In genomic region chr4:151861806-151862739, GRCm38 (mm10) we compare ENCODE assay signal across 8 mouse cellular contexts. TPM values are rescaled to one million over a fixed set of nuclear protein-coding genes. Genes with fewer than 3 reads are reported as not detected.
DNase-seq lines count a peak whose midpoint lies in the region; ATAC-seq and TF ChIP-seq lines count a peak whose summit lies in the region.

Gene Camta1 (minus strand): TSS chr4:151861876.

- peaks cover 0 to 16% of the 10 kb centered on the region in 2 experiments for H3K36me3 ChIP-seq in CH12.LX (replicated peaks in 1 of 2; ENCODE audit: control insufficient read depth in 1 of 2, insufficient read depth in 1 of 2, low read length in 1 of 2)
- H3K36me3 ChIP-seq in forebrain, embryonic 11.5 days (ENCODE audit: control insufficient read depth, insufficient read depth, low read length) = no peaks in the 10 kb centered on the region
- no peaks in the 10 kb centered on the region for H3K36me3 ChIP-seq in heart, embryonic 16.5 days (ENCODE audit: control insufficient read depth, insufficient read depth)
- H3K36me3 ChIP-seq in liver, embryonic 15.5 days (replicated peaks) = peaks cover 4% of the 10 kb centered on the region; the same call in 1 of the 2 replicates
- H3K36me3 ChIP-seq in neural tube, embryonic 12.5 days = no peaks in the 10 kb centered on the region

- no peaks in the 10 kb centered on the region for H3K9me3 ChIP-seq in CH12.LX (replicated peaks; ENCODE audit: low read length)
- no peaks in the 10 kb centered on the region for H3K9me3 ChIP-seq in forebrain, embryonic 11.5 days (ENCODE audit: control insufficient read depth, low read length)
- no peaks in the 10 kb centered on the region for H3K9me3 ChIP-seq in heart, embryonic 16.5 days (replicated peaks; ENCODE audit: control insufficient read depth, low read length)
- H3K9me3 ChIP-seq in liver, embryonic 15.5 days (replicated peaks) = no peaks in the 10 kb centered on the region
- H3K9me3 ChIP-seq in neural tube, embryonic 12.5 days = no peaks in the 10 kb centered on the region

- H3K79me2 ChIP-seq in CH12.LX (replicated peaks; ENCODE audit: control insufficient read depth, extremely low read depth, insufficient read depth, poor library complexity, severe bottlenecking) = peaks cover 2% of the 10 kb centered on the region

- peak; percentile 73 for TF ChIP-seq POLR2A in CH12.LX (IDR thresholded peaks at IDR 0.05; ENCODE audit: low read depth, low read length)

- no peak for TF ChIP-seq EP300 in CH12.LX (IDR thresholded peaks at IDR 0.05; ENCODE audit: low read length)

- under 1% methylated on average over 75 of the region's 85 CpGs for WGBS in forebrain, embryonic 11.5 days
- under 1% methylated on average over 81 of the region's 85 CpGs for WGBS in heart, embryonic 16.5 days
- WGBS in liver, embryonic 15.5 days (ENCODE audit: insufficient replicate concordance) = under 1% methylated on average over 85 of the region's 85 CpGs
- WGBS in neural tube, embryonic 12.5 days = under 1% methylated on average over 85 of the region's 85 CpGs

- H3K4me3 ChIP-seq in CH12.LX (replicated peaks in 1 of 3; ENCODE audit: low read depth in 2 of 3, low read length in 2 of 3, poor library complexity in 1 of 3) = peak within 1 kb of the TSS; percentile 55 to 98 (median 72)
- peak within 1 kb of the TSS; percentile 94 for H3K4me3 ChIP-seq in forebrain, embryonic 11.5 days (ENCODE audit: low read depth, low read length)
- peak within 1 kb of the TSS; percentile 87 for H3K4me3 ChIP-seq in heart, embryonic 16.5 days (ENCODE audit: low read length)
- H3K4me3 ChIP-seq in liver, embryonic 15.5 days (replicated peaks) = peak within 1 kb of the TSS; percentile 79
- peak within 1 kb of the TSS; percentile 88 for H3K4me3 ChIP-seq in neural tube, embryonic 12.5 days

- H3K9ac ChIP-seq in CH12.LX (ENCODE audit: insufficient read depth, low read depth) = peak within 1 kb of the TSS; percentile 84
- peak within 1 kb of the TSS; percentile 74 for H3K9ac ChIP-seq in forebrain, embryonic 11.5 days (ENCODE audit: low read length)
- H3K9ac ChIP-seq in heart, embryonic 16.5 days (ENCODE audit: low read length) = peak within 1 kb of the TSS; percentile 91
- peak within 1 kb of the TSS; percentile 82 for H3K9ac ChIP-seq in liver, embryonic 15.5 days
- H3K9ac ChIP-seq in neural tube, embryonic 12.5 days = peak within 1 kb of the TSS; percentile 88

- peak; percentile 100 for DNase-seq in CH12.LX (ENCODE audit: extremely low read depth)
- peak; percentile 99 for DNase-seq in c-Kit-positive CD71-positive TER-119-negative erythroid progenitor cells, embryonic 14.5 days (ENCODE audit: low read depth)
- DNase-seq in forebrain, embryonic 11.5 days (ENCODE audit: low spot score) = peak; percentile 99
- DNase-seq in kidney, postnatal 36 days = peak; percentile 100
- peak; percentile 100 for DNase-seq in telencephalon, adult 2 months (ENCODE audit: low read depth, low spot score)

- no peak for TF ChIP-seq CTCF in CH12.LX (conservative IDR thresholded peaks at IDR 0.05 in 1 of 2, IDR thresholded peaks at IDR 0.05 in 1 of 2; ENCODE audit: low read depth in 2 of 2, low read length in 2 of 2)

- H3K4me2 ChIP-seq in CH12.LX (ENCODE audit: insufficient read depth, low read depth, poor library complexity, severe bottlenecking) = peak within 1 kb of the TSS; percentile 83
- peak within 1 kb of the TSS; percentile 94 for H3K4me2 ChIP-seq in forebrain, embryonic 11.5 days (ENCODE audit: low read depth, low read length, severe bottlenecking)
- peak within 1 kb of the TSS; percentile 97 for H3K4me2 ChIP-seq in heart, embryonic 16.5 days (ENCODE audit: low read depth, low read length)
- H3K4me2 ChIP-seq in liver, embryonic 15.5 days = peak within 1 kb of the TSS; percentile 99
- H3K4me2 ChIP-seq in neural tube, embryonic 12.5 days (replicated peaks) = peak within 1 kb of the TSS; percentile 93

- peaks cover 20% of the 10 kb centered on the region for H3K27me3 ChIP-seq in CH12.LX (replicated peaks)
- no peaks in the 10 kb centered on the region for H3K27me3 ChIP-seq in forebrain, embryonic 11.5 days (ENCODE audit: control insufficient read depth, insufficient read depth, low read length)
- 0 out of 2 replicates have a peak, but pooled peaks cover 3% of the 10 kb centered on the region for H3K27me3 ChIP-seq in heart, embryonic 16.5 days (ENCODE audit: control insufficient read depth, insufficient read depth, low read length)
- H3K27me3 ChIP-seq in liver, embryonic 15.5 days = 0 out of 2 replicates have a peak, but pooled peaks cover 4% of the 10 kb centered on the region
- H3K27me3 ChIP-seq in neural tube, embryonic 12.5 days (replicated peaks) = 0 out of 2 replicates have a peak, but pooled peaks cover 2% of the 10 kb centered on the region

- peaks cover 9 to 27% of the 10 kb centered on the region in 2 experiments for H3K4me1 ChIP-seq in CH12.LX (ENCODE audit: control insufficient read depth in 1 of 2, insufficient read depth in 2 of 2)
- H3K4me1 ChIP-seq in forebrain, embryonic 11.5 days (replicated peaks; ENCODE audit: control insufficient read depth, insufficient read depth, low read length) = 0 out of 2 replicates have a peak, but pooled peaks cover 2% of the 10 kb centered on the region
- H3K4me1 ChIP-seq in heart, embryonic 16.5 days (ENCODE audit: control insufficient read depth, insufficient read depth, low read length) = peaks cover 21% of the 10 kb centered on the region
- H3K4me1 ChIP-seq in liver, embryonic 15.5 days (replicated peaks) = peaks cover 48% of the 10 kb centered on the region
- H3K4me1 ChIP-seq in neural tube, embryonic 12.5 days = peaks cover 19% of the 10 kb centered on the region

- in situ Hi-C loops in CH12.LX (cut with MboI; ENCODE audit: low pct_ligation_motif_present, low pct_unique_long_range_greater_than_20kb, low sequenced_read_pairs) = no loop called here

- TF ChIP-seq RAD21 in CH12.LX (IDR thresholded peaks at IDR 0.05; ENCODE audit: low read depth, low read length) = no peak

- dilution Hi-C loops in CH12.LX (cut with MboI; ENCODE audit: extremely low pct_ligation_motif_present, extremely low pct_unique_long_range_greater_than_20kb, low sequenced_read_pairs) = no loop called here

- H3K27ac ChIP-seq in CH12.LX (ENCODE audit: insufficient read depth, low read depth) = peak within 1 kb of the TSS; percentile 75
- H3K27ac ChIP-seq in forebrain, embryonic 11.5 days (ENCODE audit: low read depth, low read length) = peak within 1 kb of the TSS; percentile 81
- H3K27ac ChIP-seq in heart, embryonic 16.5 days (ENCODE audit: low read length) = peak within 1 kb of the TSS; percentile 98
- peak within 1 kb of the TSS; percentile 93 for H3K27ac ChIP-seq in liver, embryonic 15.5 days (replicated peaks)
- peak within 1 kb of the TSS; percentile 83 for H3K27ac ChIP-seq in neural tube, embryonic 12.5 days

- ATAC-seq in forebrain, embryonic 11.5 days (replicated peaks; ENCODE audit: low FRiP score) = peak; percentile 98
- peak; percentile 92 for ATAC-seq in heart, embryonic 16.5 days (replicated peaks; ENCODE audit: extremely low read depth, insufficient read depth, low FRiP score)
- ATAC-seq in liver, embryonic 15.5 days (ENCODE audit: insufficient read depth) = peak; percentile 94
- ATAC-seq in neural tube, embryonic 12.5 days (ENCODE audit: low FRiP score, low read depth) = peak; percentile 98

TF ChIP-seq in CH12.LX, 34 proteins besides CTCF, POLR2A, EP300 and RAD21 (continues in another document):
- 0 out of 2 replicates have a peak, but pooled peaks have one; percentile 7 for TF ChIP-seq RCOR1 (conservative IDR thresholded peaks at IDR 0.05; ENCODE audit: low read depth, low read length)
- peak; percentile 87 for TF ChIP-seq MXI1 (IDR thresholded peaks at IDR 0.05; ENCODE audit: low read depth, low read length)
- TF ChIP-seq ELF1 (IDR thresholded peaks at IDR 0.05; ENCODE audit: low read depth, low read length) = peak; percentile 89
- no peak for TF ChIP-seq E2F4 (IDR thresholded peaks at IDR 0.05; ENCODE audit: insufficient replicate concordance, low read depth, low read length)
- peak; percentile 60; the same call in 1 of the 2 replicates for TF ChIP-seq UBTF (IDR thresholded peaks at IDR 0.05; ENCODE audit: low read depth, low read length)
- TF ChIP-seq ZMIZ1 (IDR thresholded peaks at IDR 0.05; ENCODE audit: low read depth, low read length) = peak; percentile 72; the same call in 1 of the 2 replicates
- peak; percentile 71 for TF ChIP-seq USF2 (conservative IDR thresholded peaks at IDR 0.05; ENCODE audit: low read depth, low read length)
- TF ChIP-seq GABPA (IDR thresholded peaks at IDR 0.05; ENCODE audit: insufficient replicate concordance, low read depth, low read length) = no peak
- peak; percentile 57 for TF ChIP-seq JUN (IDR thresholded peaks at IDR 0.05; ENCODE audit: insufficient read depth, low read depth, low read length)
- no peak for TF ChIP-seq KAT2A (IDR thresholded peaks at IDR 0.05; ENCODE audit: insufficient replicate concordance, low read length)
- TF ChIP-seq PAX5 (IDR thresholded peaks at IDR 0.05; ENCODE audit: low read length) = no peak
- TF ChIP-seq ETS1 (conservative IDR thresholded peaks at IDR 0.05; ENCODE audit: low read depth, low read length) = peak; percentile 61
- peak; percentile 63; the same call in 1 of the 2 replicates for TF ChIP-seq NRF1 (IDR thresholded peaks at IDR 0.05; ENCODE audit: low read depth, low read length)
- TF ChIP-seq USF1 (IDR thresholded peaks at IDR 0.05; ENCODE audit: low read depth, low read length) = peak; percentile 86
- no peak for TF ChIP-seq POLR2AphosphoS2 (IDR thresholded peaks at IDR 0.05; ENCODE audit: low read depth, low read length)
- peak; percentile 92 for TF ChIP-seq SIN3A (IDR thresholded peaks at IDR 0.05; ENCODE audit: low read length)
- peak; percentile 58 for TF ChIP-seq HCFC1 (IDR thresholded peaks at IDR 0.05; ENCODE audit: low read depth, low read length)
- TF ChIP-seq TBP (conservative IDR thresholded peaks at IDR 0.05; ENCODE audit: low read depth, low read length) = peak; percentile 68; the same call in 1 of the 2 replicates
- no peak for TF ChIP-seq JUND (conservative IDR thresholded peaks at IDR 0.05; ENCODE audit: low read depth, low read length)
- TF ChIP-seq MAX (IDR thresholded peaks at IDR 0.05; ENCODE audit: low read length) = peak; percentile 62
- TF ChIP-seq MYC (IDR thresholded peaks at IDR 0.05; ENCODE audit: low read depth, low read length) = no peak
- TF ChIP-seq MAZ (IDR thresholded peaks at IDR 0.05; ENCODE audit: low read depth, low read length) = peak; percentile 47

RNA-seq across cellular contexts. Expression of gene Camta1, which starts in this region (rescaled TPM):
- total RNA-seq in CH12.LX (2012; rRNA removed) (9.8 and 9.9 TPM in 2 replicates), CH12.LX (2014; rRNA removed) (15.3 and 21.3 TPM in 2 replicates)
- 27.2 and 32.5 TPM in 2 replicates for polyA plus RNA-seq in CH12.LX (2012; ENCODE audit: insufficient read length, low read depth)
- polyA plus RNA-seq in forebrain, embryonic 11.5 days (2014; fragmentation: Nextera tagmentation; extraction: Ambion mirVana) = 140 and 142 TPM in 2 replicates
- polyA plus RNA-seq in heart, embryonic 16.5 days (2015; fragmentation: Nextera tagmentation; extraction: Ambion mirVana) = 141 and 142 TPM in 2 replicates
- 27.4 and 31.1 TPM in 2 replicates for polyA plus RNA-seq in liver, embryonic 15.5 days (2015; fragmentation: Nextera tagmentation; extraction: Ambion mirVana)
- 164 and 180 TPM in 2 replicates for polyA plus RNA-seq in neural tube, embryonic 12.5 days (2016; fragmentation: Nextera tagmentation; extraction: Ambion mirVana)

Comparison
In these comparisons a context has a peak if more than half of its experiments do, and no peak if none do; other contexts are left out.
1. Peak in every context shown above with its lines: DNase-seq, ATAC-seq, H3K4me3 ChIP-seq and H3K27ac ChIP-seq.